Mouse (Mus musculus) gastrocnemius, postnatal 25 days (tissue): ENCODE data around the gene Cby1. TPM values are rescaled to one million over a fixed set of nuclear protein-coding genes. Genes with fewer than 3 reads are reported as not detected.

Experiments
- DNase-seq: peaks from one replicate; pipeline ENCODE4 v3.0.0; 2022
- total RNA-seq, 2 experiments: library from RNA; stranded (reverse); gene quantifications; 1 replicate in 1 of 2; 2 replicates in 1 of 2; pipeline ENCODE4 v1.2.3; 2021

The Cby1 gene
- total RNA-seq, 2 experiments from 2014 or later: 14.3 to 15.8 TPM

DNA sequence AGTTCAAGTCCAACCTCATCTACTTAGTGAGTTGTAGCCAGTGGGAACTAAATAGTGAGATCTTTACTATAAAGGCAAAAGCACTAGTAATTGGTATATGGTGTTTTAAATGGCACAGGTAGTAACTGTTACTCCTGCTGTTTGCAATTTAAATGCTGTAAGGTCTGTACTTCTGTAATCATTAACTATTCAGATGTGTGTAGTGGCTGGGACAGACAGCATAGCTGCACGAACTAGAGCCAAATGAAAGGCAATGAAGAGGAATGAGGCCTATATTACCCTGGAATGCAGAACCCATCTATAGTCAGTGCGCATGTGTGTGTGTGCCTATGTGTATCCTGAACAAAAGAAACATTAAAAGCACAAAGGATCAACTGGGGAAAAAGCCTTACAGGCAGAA is 18.9 kb downstream of the Cby1 start:
- no peak for DNase-seq

DNA sequence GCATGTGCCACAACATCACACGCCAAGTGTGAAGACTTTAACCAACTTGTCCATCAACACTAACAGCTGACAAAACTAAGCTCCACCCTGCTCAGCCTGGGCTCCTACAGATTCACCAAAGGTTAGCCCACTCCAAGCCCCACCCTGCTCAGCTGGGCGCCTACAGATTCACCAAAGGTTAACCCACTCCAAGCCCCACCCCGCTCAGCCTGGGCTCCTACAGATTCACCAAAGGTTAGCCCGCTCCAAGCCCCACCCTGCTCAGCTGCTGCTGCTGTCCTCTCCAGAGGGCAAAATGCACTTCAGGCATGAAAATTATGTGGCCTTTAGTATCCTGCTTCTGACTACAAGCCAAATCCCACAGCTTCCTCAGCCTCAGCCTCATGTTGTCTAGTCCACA is 23.0 kb downstream of the Cby1 start:
- no peak for DNase-seq

DNA sequence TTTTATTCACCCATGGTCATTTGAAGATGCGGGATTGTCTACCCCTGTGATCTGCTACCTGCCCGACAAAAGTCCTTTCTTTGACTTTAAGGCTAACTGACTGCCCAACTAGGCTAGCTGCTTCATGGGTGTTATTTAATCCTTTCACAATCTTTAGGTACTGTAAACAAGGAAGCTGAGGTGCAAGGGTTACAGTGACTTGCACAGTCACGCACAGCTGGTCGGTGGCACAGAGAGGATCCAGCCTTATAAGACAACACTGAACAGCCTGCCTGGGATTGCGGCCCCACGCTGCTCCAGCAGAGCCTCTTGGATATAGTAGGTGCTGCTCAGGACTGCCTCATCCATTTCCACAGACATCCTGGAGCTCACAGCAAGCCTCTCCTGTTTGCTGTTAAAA is 24.1 kb downstream of the Cby1 start:
- no peak for DNase-seq

DNA sequence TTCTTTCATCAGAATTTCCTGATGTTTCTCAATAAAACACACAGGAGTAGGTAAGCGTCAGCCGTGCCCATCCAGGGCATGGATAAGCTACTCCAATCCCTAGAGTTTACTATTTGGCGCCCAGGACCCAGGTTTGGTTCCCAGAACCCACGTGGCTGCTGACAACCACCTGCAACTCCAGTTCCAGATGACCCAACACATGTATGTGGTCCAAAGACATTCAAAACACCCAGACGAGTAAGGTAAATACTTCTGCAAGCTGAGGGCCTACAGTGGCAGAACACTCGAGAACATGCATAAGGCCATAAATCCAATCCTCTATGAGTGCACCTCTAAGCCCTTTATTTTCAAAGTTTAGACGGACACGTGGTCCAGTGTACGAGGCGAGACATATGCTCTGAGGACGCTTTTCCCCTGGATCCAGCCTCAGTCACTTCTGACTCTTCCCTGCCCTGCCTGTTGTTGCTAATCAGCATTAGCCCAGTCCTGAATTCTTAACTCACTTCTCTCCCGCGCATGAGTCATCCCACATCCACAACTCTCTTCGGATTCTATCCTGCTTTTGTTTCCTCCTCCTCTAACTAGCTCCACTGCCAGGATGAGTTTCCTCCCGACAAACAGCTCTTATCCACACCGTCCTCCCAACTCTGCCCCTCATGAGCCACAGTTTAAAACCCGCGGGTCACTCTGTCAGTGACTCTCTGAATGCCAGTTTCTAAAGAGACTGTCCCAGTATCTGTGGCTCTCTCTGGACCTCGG is 24.9 kb downstream of the Cby1 start:
- DNase-seq: no peak

DNA sequence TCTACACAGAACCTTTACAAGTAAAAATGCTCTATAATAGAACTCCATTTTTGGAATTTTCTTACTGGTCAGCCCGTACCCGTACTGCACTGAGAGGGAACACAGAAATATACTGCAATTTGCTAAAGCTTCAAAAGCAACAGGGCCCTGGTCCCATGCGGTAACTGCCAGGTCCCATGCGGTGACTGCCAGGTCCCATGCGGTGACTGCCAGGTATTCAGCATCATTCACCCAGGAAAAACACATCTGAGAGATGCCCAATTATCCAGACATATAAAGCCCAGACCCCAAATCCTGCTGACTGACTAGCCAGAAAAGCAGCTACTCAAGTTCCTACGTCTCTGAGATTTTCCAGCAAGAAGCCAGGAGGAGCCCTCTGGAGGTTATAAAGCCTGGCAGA is 25.6 kb downstream of the Cby1 start:
- DNase-seq: no peak

DNA sequence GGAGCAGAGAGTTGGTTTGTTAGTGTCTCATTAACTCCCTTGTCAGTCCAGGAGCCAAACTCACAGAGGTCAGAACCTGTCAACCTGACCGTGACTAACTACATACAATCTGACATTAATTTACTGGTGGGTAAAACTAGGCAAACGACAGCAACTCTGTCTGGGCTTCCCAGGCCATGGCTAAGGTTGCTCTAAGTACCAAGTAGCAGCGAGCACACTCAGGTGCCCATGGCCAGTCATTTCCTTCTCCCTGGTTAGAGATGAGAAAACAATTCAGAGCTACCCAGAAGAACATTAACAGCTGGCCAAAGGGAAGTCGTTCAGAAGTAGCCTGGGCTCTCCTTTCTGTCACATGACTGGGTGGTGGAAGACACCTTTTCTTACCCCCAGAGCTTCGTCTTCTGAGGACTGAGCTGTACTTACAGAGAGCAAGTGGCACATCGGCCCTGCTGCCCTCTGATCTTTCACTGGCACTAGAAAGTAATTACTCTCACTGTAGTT is 26.2 kb downstream of the Cby1 start:
- no peak for DNase-seq

DNA sequence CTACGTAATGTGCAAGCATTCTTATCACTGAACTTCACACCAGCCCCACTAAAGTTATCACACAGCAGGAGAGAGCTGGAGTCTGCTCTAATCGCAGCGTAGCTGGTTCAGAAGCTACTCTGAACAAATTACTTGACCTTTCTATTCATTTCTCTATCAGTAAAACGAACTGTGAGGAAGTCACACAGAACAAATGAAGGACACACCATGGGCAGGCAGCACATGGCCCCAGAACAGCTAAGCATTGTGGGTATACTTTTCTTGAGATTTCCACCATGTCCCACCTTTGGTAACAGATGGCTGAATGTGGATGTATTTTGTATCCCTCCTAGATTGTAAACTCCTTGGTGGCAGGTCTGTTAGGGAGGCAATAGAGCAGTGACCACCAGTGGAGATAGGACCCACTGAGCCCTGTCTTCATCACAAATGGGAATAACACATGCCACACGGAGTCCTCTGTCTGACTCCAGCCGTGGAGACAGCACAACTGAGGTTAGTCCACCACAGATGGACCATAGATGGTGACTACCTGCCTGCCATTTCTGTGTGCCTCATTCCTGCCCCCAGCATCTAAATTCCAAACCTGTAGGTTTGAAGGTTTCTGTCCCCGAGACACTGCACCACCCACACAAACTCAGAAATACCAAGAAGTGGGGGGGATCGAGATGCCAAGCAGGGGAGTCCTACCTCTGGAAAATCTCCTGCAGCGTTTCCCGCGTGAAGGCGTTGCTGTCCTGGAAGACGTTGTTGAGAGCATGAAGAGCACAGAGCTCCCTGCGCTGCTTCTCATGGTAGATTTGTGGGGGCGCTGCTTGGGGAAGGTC is 27.3 kb downstream of the Cby1 start:
- DNase-seq: no peak

DNA sequence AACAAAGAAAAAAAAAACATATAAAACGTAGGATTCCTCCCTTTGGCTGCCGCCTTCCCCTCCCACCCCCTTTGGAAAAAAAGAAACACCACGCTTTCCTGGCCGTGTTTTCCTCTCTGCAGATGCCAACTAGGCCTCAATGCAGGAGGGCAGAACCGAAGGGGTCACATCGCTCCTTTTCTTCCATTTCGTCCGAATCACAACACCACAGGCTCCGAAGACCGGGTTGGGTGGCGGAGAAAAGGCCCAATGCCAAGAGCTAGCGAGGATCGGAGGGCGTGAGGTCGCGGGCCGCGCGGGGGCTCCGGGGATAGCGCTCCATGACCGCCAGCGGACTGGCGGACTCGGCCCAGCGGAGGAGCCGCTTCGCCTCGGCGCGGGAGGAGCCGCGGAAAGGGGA is 28.2 kb downstream of the Cby1 start:
- DNase-seq: no peak

DNA sequence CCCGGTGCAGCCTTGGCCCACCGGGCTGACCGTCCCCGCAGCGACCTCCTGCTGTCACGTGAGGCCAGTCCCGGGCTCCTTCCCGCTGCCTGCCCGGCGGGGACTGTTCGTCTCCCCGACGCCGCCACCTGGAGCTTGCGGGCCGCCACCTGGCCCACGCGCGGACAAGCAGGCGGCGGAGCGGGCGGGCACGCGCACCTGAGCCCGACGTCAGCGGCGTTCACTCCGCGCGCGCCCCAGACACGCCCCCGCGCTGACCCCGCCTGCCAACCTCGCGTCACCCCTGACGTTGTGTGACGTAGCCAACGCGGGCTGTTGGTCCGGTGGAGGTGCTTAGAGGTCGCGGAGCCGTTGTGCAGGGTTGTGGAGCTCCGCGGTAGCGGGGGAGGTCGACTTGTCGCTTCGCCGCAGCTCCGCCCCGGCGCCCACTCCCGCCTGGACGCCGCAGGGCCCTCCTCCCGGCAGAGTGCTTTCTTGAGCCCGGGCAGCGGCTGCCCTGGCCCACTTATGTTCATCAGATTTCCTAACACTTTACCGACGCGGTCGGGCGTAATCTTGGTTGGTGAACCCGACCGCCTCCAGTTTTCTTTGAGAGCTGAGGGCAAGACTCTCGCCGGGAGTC is 28.8 kb downstream of the Cby1 start, which contains the start of gene Josd1:
Gene Josd1, minus strand, starts transcription at position 274 of the 622 bp plus-strand sequence.
- peak; percentile 95 for DNase-seq

DNA sequence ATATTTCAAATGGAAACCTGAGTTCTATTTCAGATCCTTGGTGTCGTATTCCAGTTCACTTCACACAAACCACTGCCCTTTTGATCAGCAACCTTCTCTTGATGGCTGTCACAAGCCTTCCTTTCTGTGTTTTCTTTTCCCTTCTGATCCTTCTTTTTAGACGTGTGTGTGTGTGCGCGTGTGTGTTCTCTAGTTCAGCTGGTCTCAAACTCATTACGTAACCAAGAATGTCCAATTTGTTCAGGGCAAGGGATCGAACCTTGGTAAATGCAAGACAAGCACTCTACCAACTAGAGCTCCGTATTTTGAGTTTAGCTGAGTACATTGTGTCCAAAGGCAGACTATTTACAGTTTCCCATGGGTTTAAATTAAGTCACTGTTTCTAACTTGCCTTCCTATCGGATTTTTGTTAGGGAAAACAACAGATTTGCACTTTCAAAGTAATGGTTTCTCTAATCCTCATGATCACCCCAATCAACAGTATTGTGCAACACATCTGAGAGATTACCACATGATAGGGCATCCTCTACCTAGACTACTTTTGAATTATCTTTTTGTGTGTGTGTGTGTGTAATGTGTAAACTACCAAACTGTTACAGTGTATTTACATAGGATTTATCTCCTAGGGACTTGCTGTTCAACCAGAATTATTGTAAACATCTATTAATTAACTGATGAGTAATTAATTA is 29.4 kb downstream of the Cby1 start:
- DNase-seq: no peak

DNA sequence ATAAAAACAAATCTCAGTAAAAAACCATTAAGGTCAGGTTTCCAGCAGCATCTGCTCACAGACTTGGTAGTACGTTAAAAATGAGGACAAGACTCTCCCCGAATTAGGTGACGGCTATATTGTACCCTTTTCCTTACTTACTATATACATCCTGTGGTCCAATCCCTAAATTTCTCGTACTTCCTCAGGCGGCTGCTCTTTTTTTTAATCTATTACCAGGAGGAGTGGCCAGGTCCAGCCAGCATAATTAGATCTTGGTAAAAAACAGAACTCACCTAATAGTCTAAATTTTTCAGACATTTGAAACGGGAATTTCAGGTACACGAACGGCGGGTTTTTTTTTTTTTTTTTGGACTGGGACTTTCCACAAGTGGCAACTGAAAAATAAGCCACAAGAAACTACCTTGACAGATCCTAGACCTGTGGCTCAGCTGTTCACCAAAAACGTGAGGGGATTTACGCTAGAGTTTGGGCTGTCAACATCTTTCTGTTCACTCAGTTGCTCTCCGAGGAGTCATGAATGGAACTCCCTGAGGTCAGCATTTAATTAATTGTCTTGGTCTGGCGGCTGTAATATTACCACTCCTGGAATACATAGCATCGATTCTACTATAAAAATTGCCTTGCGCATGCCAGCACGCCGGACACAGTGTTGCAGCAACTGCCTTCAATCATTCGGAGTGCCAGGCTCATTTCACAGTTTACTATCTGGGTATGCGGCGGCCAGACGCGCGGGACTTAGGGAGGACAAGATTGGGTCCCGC is 30.8 kb downstream of the Cby1 start:
- no peak for DNase-seq

DNA sequence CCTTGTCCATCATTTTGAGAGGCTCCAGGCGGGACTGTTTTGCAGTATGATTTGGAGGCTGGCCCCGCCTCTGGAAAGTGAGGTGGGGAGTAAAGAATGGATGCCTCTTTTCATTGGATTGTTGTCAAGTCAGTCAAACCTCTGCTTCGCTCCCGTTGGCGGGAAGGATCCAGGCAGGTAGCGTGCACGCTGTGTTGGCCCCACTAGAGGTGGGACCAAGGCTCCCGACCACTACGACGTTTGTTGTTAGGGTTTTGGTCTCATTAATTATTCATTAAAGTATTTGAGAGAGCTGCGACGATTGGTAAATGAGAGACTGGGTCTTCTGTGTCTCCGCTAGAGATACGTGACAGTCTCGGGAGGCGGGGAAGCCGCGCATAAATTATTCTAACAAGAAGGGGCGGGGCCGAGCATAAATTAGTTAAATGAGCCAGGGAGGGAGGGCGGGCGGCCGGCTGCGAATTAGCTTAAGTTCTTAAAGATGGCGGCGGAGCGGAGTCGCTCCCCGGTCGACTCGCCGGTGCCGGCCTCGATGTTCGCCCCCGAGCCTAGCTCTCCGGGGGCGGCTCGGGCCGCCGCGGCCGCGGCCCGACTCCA is 31.5 kb downstream of the Cby1 start, which contains the start of gene Gtpbp1:
Gene Gtpbp1, plus strand, starts transcription at position 420 of the 597 bp plus-strand sequence.
- DNase-seq: peak; percentile 98

DNA sequence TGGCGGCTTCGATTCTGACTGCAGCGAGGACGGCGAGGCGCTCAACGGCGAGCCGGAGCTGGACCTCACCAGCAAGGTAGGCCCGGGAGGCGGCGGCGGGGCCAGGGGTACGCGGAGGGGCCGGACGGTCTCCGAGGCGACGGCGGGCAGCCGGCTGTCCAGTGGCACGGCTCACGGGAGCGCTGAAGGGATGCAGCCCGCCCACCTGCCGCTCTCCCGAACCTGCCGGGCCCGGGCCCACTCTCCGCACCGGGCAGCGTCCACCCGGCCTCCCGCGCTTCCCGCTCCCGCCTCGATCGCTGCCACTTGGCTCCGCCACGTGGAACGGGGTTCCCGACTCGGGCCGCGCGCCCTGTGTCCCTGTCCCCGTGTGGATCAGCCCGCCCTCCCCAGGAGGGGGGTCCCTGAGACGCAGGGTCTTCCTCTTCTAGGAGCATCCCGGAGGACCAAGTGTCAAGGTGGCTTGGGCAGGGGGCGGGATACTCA is 32.1 kb downstream of the Cby1 start:
- DNase-seq: peak; percentile 53

DNA sequence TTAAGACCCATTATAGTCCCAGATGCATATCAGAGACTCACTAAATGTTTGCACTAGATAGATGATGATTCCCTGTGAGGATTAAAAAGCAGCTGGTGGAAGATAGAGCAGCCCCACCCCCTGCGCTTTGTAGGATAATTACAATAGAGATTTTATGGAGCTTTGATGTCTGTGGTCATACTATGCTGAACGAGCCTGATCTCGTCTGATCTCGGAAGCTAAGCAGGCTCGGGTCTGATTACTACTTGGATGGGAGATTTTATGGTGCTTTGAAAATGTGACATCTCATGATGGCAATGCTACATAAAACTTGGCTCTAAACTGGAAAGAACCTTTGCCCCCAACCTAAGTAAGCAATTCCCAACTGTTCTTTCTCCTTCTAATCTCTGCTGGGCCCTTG is 33.3 kb downstream of the Cby1 start:
- no peak for DNase-seq

DNA sequence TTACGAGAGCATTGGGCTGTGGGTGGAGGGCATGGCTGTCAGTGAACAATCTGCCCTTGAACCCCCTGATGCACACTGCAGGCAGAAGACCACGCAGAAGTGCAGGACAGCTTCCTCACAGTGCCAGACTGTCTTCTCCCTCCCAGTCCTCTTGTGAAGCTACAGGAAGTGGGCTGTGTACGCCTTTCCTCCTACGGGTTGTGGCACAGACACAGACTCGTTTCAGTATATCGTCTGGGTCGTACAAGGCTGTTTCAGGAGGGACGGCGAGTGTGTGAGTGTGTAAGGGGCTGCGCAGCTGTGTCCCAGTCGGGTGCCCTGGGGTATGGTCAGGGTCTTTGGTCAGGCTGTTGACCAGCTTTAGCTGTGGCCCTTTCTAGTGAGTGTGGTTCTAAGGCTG is 34.7 kb downstream of the Cby1 start:
- DNase-seq: no peak

DNA sequence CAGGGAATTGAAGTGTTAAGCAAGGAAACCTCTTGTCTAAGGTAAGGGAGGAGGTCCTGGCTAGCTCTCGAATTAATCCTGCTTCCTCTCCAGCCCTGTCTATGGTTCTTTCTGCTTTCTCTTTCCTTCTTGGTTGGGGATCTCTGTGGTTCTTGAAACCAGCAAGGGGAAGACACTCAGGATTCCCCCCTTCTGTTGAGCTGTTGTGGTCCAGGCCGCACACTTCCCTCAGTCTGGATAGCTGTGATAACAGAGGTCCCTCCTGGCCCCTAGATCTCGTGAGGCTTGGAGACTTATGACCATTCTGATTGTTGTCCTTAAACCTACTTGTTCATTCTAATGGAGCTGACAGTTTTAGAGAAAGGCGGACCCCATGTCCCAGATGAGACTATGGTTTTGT is 35.5 kb downstream of the Cby1 start:
- no peak for DNase-seq

DNA sequence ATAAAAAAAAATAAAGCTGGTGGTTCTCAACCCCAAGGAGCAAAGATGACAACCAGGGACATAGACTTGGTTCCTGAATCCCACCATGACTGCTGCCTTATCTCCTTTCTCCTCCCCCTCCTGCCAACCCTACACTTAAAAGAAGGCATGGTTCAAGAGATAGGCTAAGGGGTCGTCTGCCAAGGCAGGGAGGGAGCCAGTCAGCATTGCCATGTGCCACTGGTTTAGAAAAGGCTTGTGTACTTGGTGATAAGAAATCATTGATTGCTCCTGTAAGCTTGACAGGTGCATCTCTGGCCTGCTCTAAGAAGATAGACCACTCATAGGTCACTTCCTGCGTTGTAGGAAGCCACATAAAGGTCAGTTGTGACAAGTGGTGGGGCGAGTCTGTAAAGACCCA is 36.5 kb downstream of the Cby1 start:
- no peak for DNase-seq

DNA sequence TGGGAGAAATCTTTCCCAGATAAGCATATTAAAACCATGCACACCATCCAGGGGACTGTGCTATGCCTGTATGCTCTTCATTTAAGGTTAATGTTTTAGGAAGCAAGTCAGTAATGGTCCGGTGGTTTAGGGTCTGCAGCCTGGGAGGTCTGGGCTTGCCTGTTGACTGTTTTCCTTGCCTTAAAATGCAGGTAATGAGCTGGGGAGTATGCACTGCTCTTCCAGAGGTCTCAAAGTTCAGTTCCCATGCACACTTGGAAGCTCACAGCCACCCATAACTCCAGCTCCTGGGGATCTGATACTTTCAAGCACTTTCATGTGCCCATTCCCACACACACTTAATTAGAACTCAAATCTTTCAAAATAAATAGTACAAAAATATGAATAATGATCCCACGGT is 37.5 kb downstream of the Cby1 start:
- no peak for DNase-seq

DNA sequence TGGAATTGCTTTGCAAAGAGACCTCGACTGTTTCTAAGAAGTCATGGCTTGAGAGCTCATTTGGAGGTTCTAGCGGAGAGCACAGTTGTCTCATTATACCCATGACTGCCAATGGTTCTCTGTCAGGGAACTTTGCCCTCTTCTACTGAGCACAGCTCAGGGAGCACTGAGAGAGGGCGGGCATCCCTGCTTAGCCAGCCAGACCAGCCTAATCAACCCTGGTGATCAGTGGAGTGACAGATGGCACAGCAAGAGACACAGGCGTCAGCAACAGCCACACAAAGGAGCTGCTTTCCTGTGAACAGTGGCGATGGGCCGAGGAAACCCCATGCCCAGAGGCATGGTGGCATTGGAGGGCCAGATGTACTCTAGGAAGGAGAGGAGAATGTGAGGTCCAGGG is 38.0 kb downstream of the Cby1 start:
- DNase-seq: no peak

DNA sequence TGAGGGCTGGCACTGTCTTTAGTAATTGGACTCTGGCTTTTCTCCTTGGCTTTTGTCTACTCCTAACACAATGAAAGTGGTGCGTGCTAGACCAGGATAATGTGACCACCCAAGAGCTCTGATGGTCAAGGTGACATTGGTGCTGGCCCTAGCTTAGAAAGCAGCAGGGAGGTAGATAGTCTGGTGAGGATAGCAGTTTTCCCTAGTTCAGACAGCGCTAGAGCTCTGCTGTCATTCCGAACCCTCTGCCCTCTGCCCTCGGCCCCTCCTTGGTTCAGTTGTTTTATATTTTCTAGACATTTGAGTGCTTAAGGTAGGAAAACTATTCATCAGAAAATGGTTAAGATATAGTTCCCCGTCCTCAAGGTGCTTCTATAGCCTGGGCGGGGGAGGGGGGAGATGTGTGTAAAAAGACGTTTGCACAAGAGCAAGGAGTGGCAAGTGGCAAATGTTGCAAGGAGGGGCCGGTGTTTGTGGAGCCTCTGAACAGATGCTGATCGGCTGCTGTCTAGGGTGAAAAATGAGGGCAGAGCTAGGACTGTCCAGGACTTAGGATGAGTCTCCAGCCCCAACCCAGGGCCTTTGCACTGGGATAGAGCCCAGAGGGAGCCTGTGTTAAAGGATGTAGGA is 38.7 kb downstream of the Cby1 start:
- DNase-seq: no peak
